Mouse (Mus musculus): ENCODE data around the gene Ptpn1. TPM values are rescaled to one million over a fixed set of nuclear protein-coding genes. Genes with fewer than 3 reads are reported as not detected.
A peak's percentile ranks its signal among the peaks of the same experiment; 100 is the strongest.

The Ptpn1 gene
- total RNA-seq (2021): 10 to 100 TPM; 37.7 to 38.1 TPM

GRCm38 (mm10) chr2:167931985-167932726 lies at the start of gene Ptpn1:
Gene Ptpn1 (plus strand): TSS chr2:167932057.
- peak; percentile 99 for DNase-seq

- DNase-seq: no peak
Observed at GRCm38 (mm10) chr2:167886485-167886884, 45.4 kb upstream of the Ptpn1 start.

GRCm38 (mm10) chr2:167887516-167888347 lies 44.1 kb upstream of the Ptpn1 start:
- DNase-seq: peak; percentile 55

- DNase-seq: no peak
Observed at GRCm38 (mm10) chr2:167888834-167889233, 43.0 kb upstream of the Ptpn1 start.

GRCm38 (mm10) chr2:167889886-167890285 lies 42.0 kb upstream of the Ptpn1 start:
- no peak for DNase-seq

GRCm38 (mm10) chr2:167891908-167892307 lies 39.9 kb upstream of the Ptpn1 start:
- peak; percentile 86 for DNase-seq

- no peak for DNase-seq
Observed at GRCm38 (mm10) chr2:167893680-167894079, 38.2 kb upstream of the Ptpn1 start.

- DNase-seq: peak; percentile 91
Observed at GRCm38 (mm10) chr2:167894948-167895372, 36.9 kb upstream of the Ptpn1 start.

GRCm38 (mm10) chr2:167897896-167898295 lies 34.0 kb upstream of the Ptpn1 start:
- no peak for DNase-seq

GRCm38 (mm10) chr2:167899989-167900421 lies 31.9 kb upstream of the Ptpn1 start:
- DNase-seq: peak; percentile 37

GRCm38 (mm10) chr2:167902116-167902703 lies 29.6 kb upstream of the Ptpn1 start:
- no peak for DNase-seq

- DNase-seq: no peak
Observed at GRCm38 (mm10) chr2:167903242-167903952, 28.5 kb upstream of the Ptpn1 start.

- DNase-seq: no peak
Observed at GRCm38 (mm10) chr2:167904621-167905367, 27.1 kb upstream of the Ptpn1 start.

- DNase-seq: no peak
Observed at GRCm38 (mm10) chr2:167905561-167905960, 26.3 kb upstream of the Ptpn1 start.

GRCm38 (mm10) chr2:167906729-167907128 lies 25.1 kb upstream of the Ptpn1 start:
- DNase-seq: no peak

GRCm38 (mm10) chr2:167909531-167910177 lies 22.2 kb upstream of the Ptpn1 start:
- DNase-seq: no peak

GRCm38 (mm10) chr2:167910178-167910540 lies 21.7 kb upstream of the Ptpn1 start:
- no peak for DNase-seq

- DNase-seq: no peak
Observed at GRCm38 (mm10) chr2:167911511-167911910, 20.3 kb upstream of the Ptpn1 start.

GRCm38 (mm10) chr2:167919081-167919480 lies 12.8 kb upstream of the Ptpn1 start:
- no peak for DNase-seq

- no peak for DNase-seq
Observed at GRCm38 (mm10) chr2:167920041-167920440, 11.8 kb upstream of the Ptpn1 start.

- no peak for DNase-seq
Observed at GRCm38 (mm10) chr2:167920960-167921495, 10.8 kb upstream of the Ptpn1 start.
